Mouse (Mus musculus): ENCODE results near the gene Matk. TPM values are rescaled to one million over a fixed set of nuclear protein-coding genes. Genes with fewer than 3 reads are reported as not detected.
A peak's percentile ranks its signal among the peaks of the same experiment; 100 is the strongest.

The Matk gene
- polyA plus RNA-seq, 1 experiment from 2014 or later = 5.4 TPM

DNA sequence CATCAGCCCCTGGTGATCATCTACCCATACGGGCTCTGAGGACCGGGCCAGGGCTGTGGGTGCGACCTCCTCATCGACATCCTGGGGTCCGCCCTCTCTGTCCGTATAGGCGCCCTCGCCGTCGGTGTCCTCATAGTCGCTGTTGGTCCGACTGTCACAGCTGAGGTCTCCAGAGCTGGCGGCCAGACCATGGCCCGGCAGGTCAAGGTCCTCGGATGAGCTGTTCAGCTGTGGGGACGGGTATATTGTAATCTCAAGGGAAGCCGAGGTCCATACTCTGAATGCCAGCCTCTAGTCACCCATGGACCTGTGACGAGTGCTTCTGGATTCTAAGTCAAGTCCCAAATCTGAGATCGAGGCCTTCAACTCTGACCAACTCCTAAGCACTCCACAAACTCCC, 21.1 kb downstream of the Matk start:
- H3K36me3 ChIP-seq = peaks cover 45% of the 10 kb centered on the region
- 96% methylated on average over 19 of the region's 19 CpGs for WGBS
- H3K4me1 ChIP-seq = peaks cover 9% of the 10 kb centered on the region
- no peak overlapping the region for H3K27ac ChIP-seq
- H3K9ac ChIP-seq = no peak overlapping the region
- no peak overlapping the region for H3K4me2 ChIP-seq (replicated peaks)
- no peak for ATAC-seq (ENCODE audit: low FRiP score, low read depth)
- 0 out of 2 replicates have a peak, but pooled peaks cover 4% of the 10 kb centered on the region for H3K9me3 ChIP-seq
- 0 out of 2 replicates have a peak, but pooled peaks cover 11% of the 10 kb centered on the region for H3K27me3 ChIP-seq
- no peak overlapping the region for H3K4me3 ChIP-seq

DNA sequence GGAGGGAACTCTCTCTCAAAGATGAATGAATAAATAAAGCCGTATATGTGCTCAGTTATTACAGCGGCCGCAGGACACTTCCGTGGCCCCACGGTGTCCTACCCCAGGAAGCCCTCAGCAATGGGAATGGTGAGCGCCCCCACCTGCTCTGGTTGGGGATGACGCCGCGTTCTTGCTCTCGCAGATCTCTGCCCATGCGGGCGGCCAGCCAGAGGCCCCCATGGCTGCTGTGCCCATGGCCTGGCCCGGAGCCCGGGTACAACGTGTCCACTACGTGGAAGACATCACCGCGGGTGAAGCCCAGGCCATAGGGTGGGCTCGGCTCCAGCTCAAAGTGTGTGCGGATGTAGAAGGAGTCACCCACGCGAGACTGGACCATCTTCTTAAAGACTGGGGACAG, 24.9 kb downstream of the Matk start:
- Histone ChIP-seq H3K4me1 (peaks cover 12% of the 10 kb centered on the region), H3K9ac (no peak overlapping the region), H3K27me3 (peaks cover 45% of the 10 kb centered on the region), H3K9me3 (0 out of 2 replicates have a peak, but pooled peaks cover 4% of the 10 kb centered on the region), H3K27ac (no peak overlapping the region), H3K4me3 (no peak overlapping the region), H3K4me2 (replicated peaks) (no peak overlapping the region), H3K36me3 (peaks cover 13% of the 10 kb centered on the region)
- ATAC-seq (ENCODE audit: low FRiP score, low read depth) = no peak
- 82% methylated on average over 22 of the region's 22 CpGs for WGBS

DNA sequence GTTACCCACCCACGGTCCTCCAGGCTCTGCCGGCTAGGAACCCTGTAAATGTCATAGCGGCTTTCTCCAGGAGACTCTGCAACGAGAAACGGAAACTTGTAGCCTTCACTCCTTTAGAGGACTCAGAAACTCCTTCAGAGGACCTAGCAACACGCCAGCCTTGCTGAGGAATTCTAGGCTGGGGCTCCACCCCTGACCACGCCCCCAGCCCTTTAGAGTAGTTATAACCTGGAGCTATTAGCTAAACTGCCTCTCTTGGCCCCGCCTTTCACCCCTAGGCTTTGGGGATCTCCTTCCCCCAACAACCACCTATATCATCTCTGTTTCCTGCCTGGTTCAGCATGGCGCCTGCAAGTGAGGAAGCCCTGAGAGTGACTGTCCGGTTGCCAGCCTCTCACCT, 26.8 kb downstream of the Matk start:
- Histone ChIP-seq H3K27me3 (peaks cover 64% of the 10 kb centered on the region), H3K9ac (peak overlapping the region; percentile 43), H3K27ac (no peak overlapping the region)

DNA sequence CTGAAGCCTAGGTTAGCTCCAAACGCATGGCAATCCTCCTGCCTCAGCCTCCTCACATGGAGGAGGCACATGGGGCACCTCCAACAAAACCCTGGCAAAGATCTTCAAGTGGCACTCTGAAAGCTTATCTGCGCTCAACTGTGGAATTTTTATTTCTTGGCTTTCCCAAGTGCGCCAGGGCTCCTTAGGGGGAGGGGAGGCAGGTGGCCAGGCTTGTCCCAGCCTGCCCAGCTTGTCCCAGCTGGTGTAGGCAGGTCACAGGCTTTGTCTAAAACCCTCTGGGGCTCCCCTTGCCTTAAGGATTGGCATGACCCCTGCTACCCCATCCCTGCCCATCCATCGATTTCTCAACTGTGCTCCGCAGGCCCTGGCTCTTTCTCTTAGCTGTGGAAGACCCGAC, 31.5 kb downstream of the Matk start:
- no peak overlapping the region for H3K27ac ChIP-seq
- no peak overlapping the region for H3K4me2 ChIP-seq (replicated peaks)
- peaks cover 89% of the 10 kb centered on the region for H3K27me3 ChIP-seq
- H3K36me3 ChIP-seq = no peaks in the 10 kb centered on the region
- 29% methylated on average over 6 of the region's 6 CpGs for WGBS
- no peak overlapping the region for H3K9ac ChIP-seq
- H3K9me3 ChIP-seq = no peaks in the 10 kb centered on the region
- no peak for ATAC-seq (ENCODE audit: low FRiP score, low read depth)
- H3K4me3 ChIP-seq = peak overlapping the region; percentile 2; the same call in 1 of the 2 replicates
- peaks cover 18% of the 10 kb centered on the region for H3K4me1 ChIP-seq

More for the DNA sequence above, 26.8 kb downstream of the Matk start:
- 0 out of 2 replicates have a peak overlapping the region, but pooled peaks have one; percentile 1 for H3K4me3 ChIP-seq
- no peak; the same call in 1 of the 2 replicates for ATAC-seq (ENCODE audit: low FRiP score, low read depth)
- 30% methylated on average over 10 of the region's 10 CpGs for WGBS
- peaks cover 17% of the 10 kb centered on the region for H3K4me1 ChIP-seq
- peak overlapping the region; percentile 41 for H3K4me2 ChIP-seq (replicated peaks)
- no peaks in the 10 kb centered on the region for H3K36me3 ChIP-seq
- H3K9me3 ChIP-seq = 0 out of 2 replicates have a peak, but pooled peaks cover 4% of the 10 kb centered on the region

DNA sequence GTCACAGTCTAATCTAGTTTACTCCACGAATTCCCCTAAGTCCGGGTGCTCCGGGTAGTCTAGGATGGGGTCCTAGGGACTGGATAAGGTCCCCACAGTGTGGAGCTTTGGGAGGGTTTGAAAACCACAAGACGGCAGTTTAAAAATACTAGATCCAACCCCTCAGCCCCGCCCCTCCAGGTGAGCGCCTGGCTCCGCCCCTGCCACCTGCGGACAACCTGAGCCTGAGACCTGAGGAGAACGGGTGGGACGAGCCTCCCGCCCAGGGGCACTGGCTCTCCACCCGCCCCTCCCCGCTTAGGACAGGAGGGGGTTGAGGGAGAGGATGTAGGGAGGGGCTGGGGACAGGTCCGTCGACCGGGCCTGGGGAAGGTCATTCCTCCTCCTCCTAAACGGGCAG, 32.0 kb downstream of the Matk start:
- H3K9ac ChIP-seq = no peak overlapping the region
- H3K27me3 ChIP-seq = peaks cover 91% of the 10 kb centered on the region
- H3K4me1 ChIP-seq = peaks cover 15% of the 10 kb centered on the region
- no peaks in the 10 kb centered on the region for H3K36me3 ChIP-seq
- WGBS = 7% methylated on average over 17 of the region's 17 CpGs
- ATAC-seq (ENCODE audit: low FRiP score, low read depth) = no peak
- no peak overlapping the region for H3K27ac ChIP-seq
- H3K4me2 ChIP-seq (replicated peaks) = 0 out of 2 replicates have a peak overlapping the region, but pooled peaks have one; percentile 74
- peak overlapping the region; percentile 42 for H3K4me3 ChIP-seq
- H3K9me3 ChIP-seq = no peaks in the 10 kb centered on the region

DNA sequence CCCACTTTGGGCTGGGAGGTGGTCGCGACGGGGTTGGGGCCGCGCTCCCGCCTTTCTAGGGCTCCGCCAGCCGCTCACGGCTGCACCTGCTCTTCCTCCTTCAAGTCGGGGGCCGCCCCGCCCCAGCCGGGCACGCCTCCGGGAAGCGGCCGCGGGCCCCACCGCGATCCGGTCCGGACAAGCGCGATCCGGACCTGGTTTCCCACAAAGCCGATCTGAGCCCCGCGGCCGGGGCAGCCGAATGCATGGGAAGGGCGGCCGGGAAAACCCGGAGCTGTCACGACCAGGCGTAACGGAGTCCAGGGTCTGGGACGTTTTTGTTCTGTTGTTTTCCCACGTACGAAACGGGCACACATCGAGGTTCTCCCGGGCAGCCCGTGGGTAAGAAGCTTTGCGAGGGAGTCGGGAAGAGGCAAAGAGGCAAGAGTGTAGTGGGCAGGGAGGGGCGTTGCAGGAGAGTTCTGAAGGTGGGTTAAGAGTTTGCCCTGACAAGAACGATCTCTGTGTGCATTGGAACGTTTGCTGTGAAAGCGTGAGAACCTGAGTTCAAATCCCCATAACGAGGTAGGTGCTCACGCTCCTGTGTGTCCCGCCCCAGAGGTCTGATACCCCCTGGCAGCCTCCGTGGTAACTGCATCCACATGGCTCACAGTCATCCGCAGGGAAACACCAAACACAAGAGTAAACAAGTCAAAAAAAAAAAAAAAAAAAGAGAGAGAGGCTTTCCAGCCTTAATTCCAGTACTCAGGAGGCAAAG, 33.1 kb downstream of the Matk start:
- H3K4me1 ChIP-seq = peaks cover 24% of the 10 kb centered on the region
- WGBS = 2% methylated on average over 54 of the region's 54 CpGs
- no peak overlapping the region for H3K27ac ChIP-seq
- peaks cover 91% of the 10 kb centered on the region for H3K27me3 ChIP-seq
- H3K9ac ChIP-seq = peak overlapping the region; percentile 53
- H3K4me2 ChIP-seq (replicated peaks) = peak overlapping the region; percentile 74
- H3K4me3 ChIP-seq = peak overlapping the region; percentile 42
- no peaks in the 10 kb centered on the region for H3K36me3 ChIP-seq
- no peaks in the 10 kb centered on the region for H3K9me3 ChIP-seq
- ATAC-seq (ENCODE audit: low FRiP score, low read depth) = peak; percentile 42

DNA sequence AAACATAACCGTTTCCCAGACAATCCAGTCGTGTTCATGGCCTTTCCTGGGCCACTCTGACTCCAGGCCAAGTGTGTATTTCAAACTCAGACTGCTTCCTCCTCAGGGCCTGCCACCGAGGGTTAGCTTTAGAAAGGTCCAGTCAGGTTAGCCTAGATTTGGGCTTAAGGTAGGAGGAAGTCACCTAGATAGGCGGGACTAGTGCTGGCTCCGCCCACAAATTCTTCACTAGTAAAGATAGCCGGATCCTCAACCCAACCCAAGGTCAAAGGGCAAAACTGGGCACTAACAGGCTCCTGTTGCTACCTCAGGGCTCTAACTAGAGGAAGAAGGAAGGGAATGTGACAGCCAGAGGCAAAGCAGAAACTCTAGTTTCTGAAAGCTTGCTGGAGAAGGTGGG, 33.9 kb downstream of the Matk start:
- Histone ChIP-seq H3K4me2 (replicated peaks) (no peak overlapping the region; the same call in 1 of the 2 replicates), H3K27me3 (peaks cover 91% of the 10 kb centered on the region)
- ATAC-seq (ENCODE audit: low FRiP score, low read depth) = no peak

DNA sequence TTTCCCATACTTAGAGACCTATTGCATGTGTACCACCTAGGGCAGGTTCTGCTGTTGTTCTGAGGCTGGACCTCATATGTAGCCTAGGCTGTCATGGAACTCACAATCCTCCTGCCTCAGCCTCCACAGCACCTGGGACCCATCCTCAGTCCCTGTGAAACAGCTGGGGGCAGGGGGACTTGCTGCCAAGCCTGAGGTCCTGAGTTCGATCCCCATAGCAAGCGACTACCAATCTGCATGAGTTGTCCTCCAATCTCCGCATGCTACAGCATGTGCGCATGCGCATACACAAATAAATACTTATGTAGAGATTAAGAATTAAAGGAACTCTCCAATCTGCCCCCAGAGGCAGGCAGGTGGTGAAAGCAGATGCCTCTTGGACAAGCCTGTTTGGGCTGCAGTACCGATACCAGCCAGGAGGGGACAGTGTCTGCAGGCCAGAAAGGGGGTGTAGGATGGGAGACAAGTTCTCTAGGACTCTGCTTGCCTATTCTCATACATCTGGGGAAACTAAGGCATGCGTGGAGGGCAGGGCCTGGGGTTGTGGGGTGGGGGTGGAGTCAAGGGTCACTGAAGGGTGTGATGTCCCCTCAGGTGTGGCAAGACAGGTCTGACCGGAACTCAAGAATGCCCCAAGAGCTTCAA, 34.9 kb downstream of the Matk start:
- H3K36me3 ChIP-seq = no peaks in the 10 kb centered on the region
- H3K9ac ChIP-seq = no peak overlapping the region
- H3K4me1 ChIP-seq = peaks cover 30% of the 10 kb centered on the region
- H3K9me3 ChIP-seq = no peaks in the 10 kb centered on the region
- H3K27me3 ChIP-seq = peaks cover 84% of the 10 kb centered on the region
- H3K4me3 ChIP-seq = no peak overlapping the region
- ATAC-seq (ENCODE audit: low FRiP score, low read depth) = no peak
- WGBS = 56% methylated on average over 8 of the region's 8 CpGs
- H3K4me2 ChIP-seq (replicated peaks) = no peak overlapping the region
- no peak overlapping the region for H3K27ac ChIP-seq

More for the DNA sequence above, 33.9 kb downstream of the Matk start:
- Histone ChIP-seq H3K4me1 (peaks cover 30% of the 10 kb centered on the region), H3K4me3 (no peak overlapping the region), H3K9me3 (no peaks in the 10 kb centered on the region), H3K27ac (no peak overlapping the region), H3K9ac (no peak overlapping the region), H3K36me3 (no peaks in the 10 kb centered on the region)
- WGBS = 34% methylated on average over 6 of the region's 6 CpGs

DNA sequence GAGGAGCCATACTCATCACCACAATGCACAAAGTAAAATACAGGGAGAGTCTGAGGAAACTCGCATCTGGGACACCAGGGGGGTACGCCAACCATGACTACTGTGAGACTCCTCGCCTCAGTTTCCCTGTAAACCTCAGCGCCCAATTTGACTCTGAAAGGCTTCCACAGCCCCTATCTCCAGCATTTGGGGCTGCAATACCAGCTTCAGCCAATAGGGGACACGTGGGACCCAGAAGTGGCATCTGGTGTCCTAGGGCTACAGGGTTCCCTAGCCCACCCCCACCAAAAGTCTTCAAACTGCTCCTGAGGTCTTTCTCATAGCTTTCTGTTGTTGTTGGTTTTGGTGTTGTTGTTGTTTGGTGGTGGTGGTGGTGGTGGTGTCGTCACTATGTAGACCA, 35.9 kb downstream of the Matk start:
- Histone ChIP-seq H3K27ac (no peak overlapping the region), H3K4me1 (peaks cover 32% of the 10 kb centered on the region), H3K36me3 (no peaks in the 10 kb centered on the region), H3K9me3 (no peaks in the 10 kb centered on the region), H3K4me2 (replicated peaks) (no peak overlapping the region), H3K9ac (no peak overlapping the region), H3K27me3 (peaks cover 74% of the 10 kb centered on the region), H3K4me3 (no peak overlapping the region)
- 24% methylated on average over 6 of the region's 6 CpGs for WGBS
- no peak for ATAC-seq (ENCODE audit: low FRiP score, low read depth)

DNA sequence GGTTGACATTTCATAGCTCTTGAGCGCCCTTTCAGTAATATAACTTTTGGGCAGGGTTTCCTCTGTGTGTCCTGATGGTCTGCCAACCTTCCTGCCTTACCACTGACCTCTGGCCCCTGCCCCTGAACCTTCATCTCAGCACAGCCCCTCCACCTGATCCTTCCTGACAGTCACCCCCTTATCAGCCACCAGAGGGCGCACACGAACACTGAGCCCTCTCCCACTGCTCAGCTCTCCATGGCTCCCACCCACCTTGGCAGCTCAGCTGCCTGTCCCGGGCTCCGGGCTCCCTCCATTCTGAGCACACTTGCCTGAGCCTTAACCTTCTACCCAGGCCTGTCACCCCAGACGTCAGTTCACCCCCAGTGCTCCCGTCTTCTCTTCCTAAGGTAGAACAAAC, 36.5 kb downstream of the Matk start:
- no peak overlapping the region for H3K4me3 ChIP-seq
- 3% methylated on average over 7 of the region's 7 CpGs for WGBS
- peaks cover 33% of the 10 kb centered on the region for H3K4me1 ChIP-seq
- H3K9ac ChIP-seq = no peak overlapping the region
- no peaks in the 10 kb centered on the region for H3K9me3 ChIP-seq
- no peak overlapping the region for H3K4me2 ChIP-seq (replicated peaks)
- ATAC-seq (ENCODE audit: low FRiP score, low read depth) = no peak
- H3K27ac ChIP-seq = no peak overlapping the region
- peaks cover 67% of the 10 kb centered on the region for H3K27me3 ChIP-seq
- H3K36me3 ChIP-seq = no peaks in the 10 kb centered on the region

DNA sequence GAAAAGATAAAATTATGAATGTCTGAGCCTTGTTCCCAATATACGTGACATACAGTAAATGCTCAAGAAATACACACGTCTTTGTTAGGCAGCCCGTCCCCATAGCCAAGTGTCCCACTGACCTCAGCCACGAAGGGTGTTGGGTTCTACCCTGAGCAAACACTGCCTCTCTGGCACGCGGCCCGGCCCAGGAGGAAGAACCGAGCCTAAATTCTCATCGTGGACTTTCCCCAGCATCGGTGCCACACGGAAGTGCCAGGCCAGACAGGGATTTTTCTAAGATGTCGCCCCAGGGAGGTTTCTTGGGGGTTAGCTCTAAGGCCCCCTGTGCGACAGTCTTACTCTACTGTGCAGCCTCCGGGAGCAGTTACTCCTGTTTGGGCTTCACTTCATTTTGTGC, 37.1 kb downstream of the Matk start:
- Histone ChIP-seq H3K27me3 (peaks cover 62% of the 10 kb centered on the region), H3K4me2 (replicated peaks) (no peak overlapping the region), H3K36me3 (no peaks in the 10 kb centered on the region), H3K4me3 (no peak overlapping the region), H3K4me1 (peaks cover 38% of the 10 kb centered on the region), H3K9ac (no peak overlapping the region), H3K27ac (no peak overlapping the region), H3K9me3 (no peaks in the 10 kb centered on the region)
- no peak for ATAC-seq (ENCODE audit: low FRiP score, low read depth)
- 65% methylated on average over 14 of the region's 14 CpGs for WGBS

DNA sequence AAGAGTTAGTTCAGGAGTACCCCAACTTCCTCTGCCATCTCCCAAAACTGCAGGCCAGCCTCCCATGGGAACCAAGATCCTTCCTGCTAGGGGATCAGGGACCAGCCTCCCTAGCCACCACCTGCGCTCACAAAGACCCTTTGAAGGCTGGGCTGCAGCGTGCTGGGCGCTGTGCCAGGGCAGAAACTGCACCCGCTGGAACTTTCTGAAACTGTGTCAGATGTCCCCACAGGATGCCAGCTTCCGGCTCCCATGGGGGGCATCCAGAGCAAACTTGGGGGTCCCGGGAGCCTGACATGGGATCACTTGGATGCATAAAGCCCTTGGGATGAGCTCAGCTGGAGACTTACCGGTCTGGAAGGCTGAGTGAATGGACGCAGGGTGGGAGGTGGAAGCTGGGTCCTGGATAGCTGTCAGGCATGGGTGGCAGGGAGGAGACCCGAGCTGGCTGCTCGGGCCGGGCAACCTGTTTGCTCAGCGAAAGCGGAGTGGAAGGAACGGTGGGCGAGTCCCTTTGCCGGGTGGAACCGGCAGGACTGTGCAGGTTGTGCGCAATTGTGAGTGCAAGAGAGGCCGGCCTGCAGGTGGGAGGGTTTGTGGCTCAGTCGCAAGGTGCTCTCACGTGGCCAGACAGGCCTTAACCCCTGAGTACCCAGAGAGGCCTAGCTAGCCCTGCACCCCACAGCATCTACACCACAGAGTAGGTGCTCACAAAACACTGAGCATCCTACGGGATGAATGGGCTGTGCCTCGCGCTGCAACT, 38.1 kb downstream of the Matk start:
- H3K27me3 ChIP-seq = peaks cover 53% of the 10 kb centered on the region
- H3K27ac ChIP-seq = no peak overlapping the region
- peak overlapping the region; percentile 42 for H3K4me2 ChIP-seq (replicated peaks)
- peak overlapping the region; percentile 50 for H3K9ac ChIP-seq
- peak overlapping the region; percentile 7 for H3K4me3 ChIP-seq
- no peak for ATAC-seq (ENCODE audit: low FRiP score, low read depth)
- H3K4me1 ChIP-seq = peaks cover 42% of the 10 kb centered on the region
- no peaks in the 10 kb centered on the region for H3K9me3 ChIP-seq
- H3K36me3 ChIP-seq = no peaks in the 10 kb centered on the region
- 15% methylated on average over 24 of the region's 24 CpGs for WGBS

Data from limb, embryonic 13.5 days (tissue).